Mouse (Mus musculus) central nervous system, embryonic 18 days (tissue): ENCODE data around the gene Slamf9. TPM values are rescaled to one million over a fixed set of nuclear protein-coding genes. Genes with fewer than 3 reads are reported as not detected.

ENCODE experiments used
- polyA plus RNA-seq: library from polyadenylated mRNA; depleted of rRNA; stranded (reverse); fragments of >200 nt; gene quantifications from 2 replicates; pipeline ENCODE4 v1.2.3, GENCODE M21; 2012; rRNA removed

Slamf9 gene
- polyA plus RNA-seq = 0.22 and 0.28 TPM in 2 replicates

GRCm38 (mm10) chr1:172475054-172475741 is at the start of gene Slamf9:
Slamf9 (plus strand) TSS chr1:172475358.

GRCm38 (mm10) chr1:172481540-172482280 is 6.6 kb downstream of the Slamf9 start, which contains the start of gene Igsf9:
Igsf9 (plus strand) TSS chr1:172481788.

GRCm38 (mm10) chr1:172499765-172500441 is 24.7 kb downstream of the Slamf9 start, which contains the start of gene Tagln2:
Tagln2 (plus strand) TSS chr1:172500047.

GRCm38 (mm10) chr1:172520576-172521440 is 45.6 kb downstream of the Slamf9 start, which contains the start of gene Cfap45:
Cfap45 (plus strand) TSS chr1:172520801.

Other genes with a start within 250 kb of the Slamf9 start
- gene Atp1a4, start 216.9 kb upstream of the Slamf9 start, polyA plus RNA-seq = 0.07 and 0.09 TPM in 2 replicates
- gene Igsf8, start 213.7 kb upstream of the Slamf9 start, polyA plus RNA-seq = 112 and 125 TPM in 2 replicates
- 111 and 114 TPM in 2 replicates for gene Atp1a2, start 177.3 kb upstream of the Slamf9 start, polyA plus RNA-seq
- 11.7 and 11.8 TPM in 2 replicates for gene Kcnj9, start 146.0 kb upstream of the Slamf9 start, polyA plus RNA-seq
- 5.3 and 7.0 TPM in 2 replicates for gene Kcnj10, start 134.1 kb upstream of the Slamf9 start, polyA plus RNA-seq
- 6.8 and 6.9 TPM in 2 replicates for gene Pigm, start 98.8 kb upstream of the Slamf9 start, polyA plus RNA-seq
- gene Igsf9, start 6.4 kb downstream of the Slamf9 start, polyA plus RNA-seq = 96.6 and 120 TPM in 2 replicates
- gene Tagln2, start 24.7 kb downstream of the Slamf9 start, polyA plus RNA-seq = 40.9 and 43.4 TPM in 2 replicates
- gene Cfap45, start 45.4 kb downstream of the Slamf9 start, polyA plus RNA-seq = 3.7 and 3.9 TPM in 2 replicates
- gene Vsig8, start 80.6 kb downstream of the Slamf9 start, polyA plus RNA-seq = 0.98 and 1.2 TPM in 2 replicates
- gene Slamf8, start 115.2 kb downstream of the Slamf9 start, polyA plus RNA-seq = 0.04 TPM in 1 of 2 replicates, not detected in the other
- gene Fcrl6, start 127.2 kb downstream of the Slamf9 start, polyA plus RNA-seq = 0.05 and 0.13 TPM in 2 replicates
- gene Dusp23, start 157.6 kb downstream of the Slamf9 start, polyA plus RNA-seq = 9.6 and 10.0 TPM in 2 replicates
- gene Crp, start 222.7 kb downstream of the Slamf9 start, polyA plus RNA-seq = 0.04 TPM in 1 of 2 replicates, not detected in the other